Mouse (Mus musculus): ENCODE data around the gene Sirpb1a.
"Not testable (repeated sequence)": the region's sequence is repeated elsewhere in the genome, so short reads cannot be mapped to it uniquely, and the experiment has no call there.

Gene Sirpb1a

GRCm38 (mm10) chr3:15426447-15426846 is at the start of gene Sirpb1a:
Gene Sirpb1a, minus strand, starts transcription at chr3:15426520.
- not testable (repeated sequence) for DNase-seq (ENCODE audit: low spot score in 2 of 2)

GRCm38 (mm10) chr3:15474831-15475230 is 48.5 kb upstream of the Sirpb1a start:
- not testable (repeated sequence) for DNase-seq (ENCODE audit: low spot score in 2 of 2)

- DNase-seq (ENCODE audit: low spot score in 2 of 2) = not testable (repeated sequence)
These were observed 43.8 kb upstream of the Sirpb1a start for GRCm38 (mm10) chr3:15470158-15470557.

DNA sequence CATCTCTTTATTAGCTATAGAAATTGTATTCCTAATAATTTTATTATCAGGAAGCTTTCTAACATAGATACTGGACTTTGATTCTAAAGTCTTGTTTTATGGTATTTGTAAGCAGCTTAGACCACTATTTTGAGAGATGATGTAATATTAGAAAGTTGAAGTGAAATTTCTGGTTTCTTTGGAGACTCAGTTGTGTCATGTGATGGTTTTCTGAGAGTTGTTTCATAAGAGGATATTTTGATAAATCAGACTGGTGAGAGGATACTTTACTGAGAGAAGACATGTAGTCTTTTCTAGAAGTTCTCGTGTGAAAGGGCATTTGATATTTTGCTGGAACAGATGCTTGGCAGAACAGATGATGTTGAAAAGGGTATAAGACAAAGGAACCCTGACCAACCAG is 17.6 kb upstream of the Sirpb1a start:
- DNase-seq (ENCODE audit: low spot score in 2 of 2) = not testable (repeated sequence)

DNA sequence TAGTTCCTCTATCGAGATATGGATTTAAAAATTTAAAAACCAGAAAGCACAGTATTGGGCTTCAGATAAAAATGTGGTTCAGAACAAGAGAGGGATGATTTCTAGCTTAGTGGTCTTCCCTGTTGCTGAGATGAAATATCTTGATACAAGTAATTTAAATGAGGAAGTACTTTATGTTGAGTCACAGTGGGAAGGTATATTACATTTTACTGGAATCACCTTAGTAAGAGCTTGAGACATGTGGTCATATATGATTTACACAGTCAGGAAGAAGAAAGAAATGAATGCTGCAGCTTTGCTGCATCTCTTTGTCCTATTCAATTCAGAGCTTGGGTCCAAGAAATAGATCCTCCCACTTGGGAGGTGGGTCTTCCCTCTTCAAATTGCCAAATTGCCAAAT is 13.5 kb upstream of the Sirpb1a start:
- DNase-seq (ENCODE audit: low spot score in 2 of 2) = not testable (repeated sequence)

DNA sequence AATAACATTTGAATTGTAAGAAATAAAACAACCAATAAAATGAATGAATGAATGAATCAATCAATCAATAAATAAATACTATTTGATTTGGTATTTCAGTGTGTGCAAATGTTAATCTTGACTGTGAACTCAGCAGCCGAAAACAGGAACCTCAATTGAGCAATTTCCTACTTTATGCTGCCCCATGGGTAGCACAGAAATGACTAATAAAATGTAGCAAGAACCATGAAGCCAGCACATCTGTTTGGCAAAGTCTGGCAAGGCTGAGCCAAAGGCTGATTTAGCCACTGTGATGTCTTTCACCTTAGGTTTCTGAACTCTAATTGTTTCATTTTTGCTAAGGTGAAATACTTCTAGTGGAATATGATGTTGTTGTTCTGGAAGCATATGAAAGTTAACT is 1.6 kb upstream of the Sirpb1a start:
- no peak for DNase-seq (ENCODE audit: low spot score in 2 of 2)

DNA sequence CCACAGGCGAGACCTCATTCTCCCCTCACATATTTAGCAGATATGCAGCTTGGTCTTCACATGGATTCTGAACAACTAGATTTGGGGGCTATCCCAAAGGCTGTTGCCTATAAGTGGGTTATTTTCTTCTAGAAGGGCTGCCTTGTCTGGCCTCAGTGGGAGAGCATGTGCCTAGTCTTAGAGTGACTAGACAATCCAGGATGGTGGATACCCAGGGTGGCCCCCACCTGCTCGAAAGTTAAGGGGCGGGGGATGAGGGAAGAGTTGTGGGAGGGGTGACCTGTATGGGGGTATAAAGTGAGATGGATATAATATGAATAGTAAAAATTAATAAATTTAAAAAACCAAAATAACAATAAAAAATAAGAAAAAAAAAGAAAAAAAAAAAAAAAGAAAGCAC is 70.6 kb downstream of the Sirpb1a start:
- not testable (repeated sequence) for DNase-seq (ENCODE audit: low spot score in 2 of 2)

DNA sequence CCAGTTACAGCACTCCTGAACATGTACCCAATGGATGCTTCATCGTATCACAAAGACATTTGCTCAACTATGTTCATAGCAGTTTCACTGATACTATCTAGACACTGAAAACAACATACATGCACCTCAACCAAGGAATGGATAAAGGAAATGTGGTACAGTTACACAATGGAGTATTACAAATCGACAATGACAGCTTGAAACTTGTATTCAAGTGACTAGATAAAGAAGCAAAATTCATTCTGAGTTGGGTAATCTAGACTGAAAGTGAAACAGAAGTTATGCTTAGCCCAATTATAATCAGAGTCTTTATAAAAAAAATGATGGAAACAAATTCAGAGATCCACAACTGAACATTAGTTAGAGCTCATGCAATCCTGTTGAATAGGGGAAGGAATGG is 76.0 kb downstream of the Sirpb1a start:
- DNase-seq (ENCODE audit: low spot score in 2 of 2) = not testable (repeated sequence)

GRCm38 (mm10) chr3:15345606-15346005 is 80.7 kb downstream of the Sirpb1a start:
- DNase-seq (ENCODE audit: low spot score in 2 of 2) = not testable (repeated sequence)

DNA sequence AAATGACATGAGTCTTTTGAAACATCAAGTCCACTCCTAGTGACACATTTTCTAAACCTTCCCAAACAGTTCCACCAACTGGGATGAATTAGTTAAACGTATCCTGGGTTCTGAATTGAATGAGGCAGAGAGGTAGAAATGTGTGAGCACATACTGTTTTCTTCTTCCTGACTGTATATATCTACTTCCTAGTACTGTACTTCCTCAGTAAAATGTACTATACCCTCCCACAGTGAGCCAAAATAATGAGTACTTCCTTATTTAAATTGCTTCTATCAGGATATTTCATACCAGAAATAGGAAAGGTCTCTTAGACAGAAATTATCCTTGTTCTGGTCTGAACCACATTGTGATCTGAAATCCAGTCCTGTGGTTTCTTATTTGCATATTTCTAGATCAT is 86.0 kb downstream of the Sirpb1a start:
- no peak for DNase-seq (ENCODE audit: low spot score in 2 of 2)

DNA sequence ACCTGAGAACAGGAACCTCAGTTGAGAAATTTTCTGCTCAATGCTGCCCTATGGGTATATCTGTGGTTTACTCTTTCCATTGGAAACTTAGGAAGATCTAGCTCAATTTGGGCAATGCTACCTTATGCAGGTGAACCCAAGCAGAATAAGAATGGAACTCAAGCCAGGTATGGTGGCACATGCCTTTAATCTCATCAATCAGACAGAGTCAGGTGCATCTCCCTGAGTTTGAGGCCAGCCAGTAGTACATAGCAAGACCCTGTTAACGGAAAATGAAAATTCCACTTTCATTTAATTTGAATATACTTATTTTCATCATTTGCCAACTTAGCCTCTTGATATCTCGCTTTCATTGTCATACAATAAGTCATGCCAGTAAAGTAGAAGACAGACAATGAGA is 92.1 kb downstream of the Sirpb1a start:
- no peak for DNase-seq (ENCODE audit: low spot score in 2 of 2)

DNA sequence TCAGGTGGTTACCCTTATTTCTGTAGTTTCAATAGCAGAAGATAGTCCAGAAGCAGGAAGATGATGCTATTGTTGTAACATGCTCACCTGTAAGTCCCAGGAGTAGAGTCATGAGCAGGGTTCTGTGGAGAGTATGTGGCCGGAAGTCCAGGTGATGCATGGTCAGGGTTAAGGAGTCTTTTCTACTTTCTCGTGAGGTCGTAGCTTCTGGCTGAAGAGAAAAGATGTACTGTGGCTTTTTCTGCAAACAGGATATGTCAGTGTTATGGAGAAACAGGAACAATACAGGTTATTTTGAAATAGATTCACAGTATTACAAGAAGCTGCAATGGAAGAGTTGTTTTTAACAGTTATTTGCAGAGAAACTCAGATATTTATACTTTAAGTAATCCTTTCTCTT is 94.3 kb downstream of the Sirpb1a start, which contains the start of gene Gm9733:
TSS of gene Gm9733 (minus strand) at position 240 of the 400 bp plus-strand sequence.
- peak in 1 of 2 experiments; percentile 19 for DNase-seq (ENCODE audit: low spot score in 2 of 2)

DNA sequence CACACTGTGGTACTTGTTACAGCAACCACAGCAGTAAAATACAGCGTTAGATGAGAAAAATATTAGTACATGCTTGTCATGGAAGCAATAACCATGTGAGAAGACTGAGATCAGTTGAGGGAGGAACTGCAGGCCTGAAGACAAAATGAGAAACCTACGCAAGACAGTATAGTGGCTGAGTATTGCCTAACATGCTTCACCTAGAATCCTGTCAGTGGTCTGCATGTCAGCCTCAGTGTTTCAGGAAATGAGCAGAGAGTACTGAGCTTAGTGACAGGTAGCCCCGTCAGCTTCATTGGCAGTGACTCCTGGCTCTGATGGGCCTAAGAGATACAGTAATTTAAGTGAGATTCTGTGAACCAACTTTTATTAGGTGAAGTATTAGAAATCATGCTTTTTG is 94.8 kb downstream of the Sirpb1a start:
- DNase-seq (ENCODE audit: low spot score in 2 of 2) = peak in 1 of 2 experiments; percentile 60

DNA sequence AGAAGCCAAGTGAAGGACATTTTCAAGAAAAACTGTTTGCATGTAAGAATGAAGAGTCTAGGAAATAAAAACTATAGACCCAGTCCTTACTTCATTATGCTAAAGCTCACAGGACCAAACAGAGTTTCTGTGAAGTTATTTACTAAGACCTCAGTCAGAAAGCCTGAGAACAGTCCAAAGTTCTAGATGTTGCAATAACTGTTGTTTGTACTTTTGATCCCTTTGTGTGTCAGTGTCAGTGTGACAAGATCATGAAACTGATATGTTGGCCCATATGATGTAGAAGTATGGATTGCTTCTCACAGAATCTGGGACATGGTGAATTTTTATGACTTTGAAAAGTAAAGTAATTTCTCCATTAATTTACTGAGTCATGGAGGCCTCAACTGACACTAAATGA is 96.8 kb downstream of the Sirpb1a start:
- DNase-seq (ENCODE audit: low spot score in 2 of 2) = no peak
